8 mouse cellular contexts compared by ENCODE assay signal in genomic region chr9:31212500-31213008, GRCm38 (mm10). TPM values are rescaled to one million over a fixed set of nuclear protein-coding genes. Genes with fewer than 3 reads are reported as not detected.
DNase-seq lines count a peak whose midpoint lies in the region; ATAC-seq and TF ChIP-seq lines count a peak whose summit lies in the region.

No protein-coding gene starts in this region.

- no peaks in the 10 kb centered on the region for H3K27me3 ChIP-seq in forebrain, postnatal 0 days (ENCODE audit: insufficient read depth, low read length)
- no peaks in the 10 kb centered on the region for H3K27me3 ChIP-seq in limb, embryonic 12.5 days

- H3K4me1 ChIP-seq in forebrain, postnatal 0 days (ENCODE audit: insufficient read depth), result peaks cover 13% of the 10 kb centered on the region
- H3K4me1 ChIP-seq in limb, embryonic 12.5 days (replicated peaks), result peaks cover 15% of the 10 kb centered on the region
- peaks cover 7% of the 10 kb centered on the region for H3K4me1 ChIP-seq in olfactory bulb, adult 2 months (ENCODE audit: control insufficient read depth, insufficient read depth, low read length)

- no peak for DNase-seq in frontal cortex, postnatal 25 days (ENCODE audit: low spot score in 2 of 2)
- peak; percentile 39 for DNase-seq in retina, postnatal 1 day
- DNase-seq in retina, embryonic 14.5 days (ENCODE audit: low spot score), result no peak
- DNase-seq in forebrain, postnatal 0 days, result peak; percentile 54
- no peak for DNase-seq in adrenal gland, postnatal 36 days

- peak overlapping the region; percentile 94 for H3K4me3 ChIP-seq in forebrain, postnatal 0 days (ENCODE audit: low read depth, low read length)
- H3K4me3 ChIP-seq in limb, embryonic 12.5 days (replicated peaks), result peak overlapping the region; percentile 98
- H3K4me3 ChIP-seq in olfactory bulb, adult 2 months (ENCODE audit: insufficient read depth, low read depth, low read length), result peak overlapping the region; percentile 88

- TF ChIP-seq POLR2A in olfactory bulb, adult 2 months (IDR thresholded peaks at IDR 0.05; ENCODE audit: insufficient read depth, low read depth, low read length), result no peak

- peak overlapping the region; percentile 85 for H3K27ac ChIP-seq in forebrain, postnatal 0 days (ENCODE audit: low read depth, low read length)
- peak overlapping the region; percentile 92 for H3K27ac ChIP-seq in limb, embryonic 12.5 days
- peak overlapping the region; percentile 87 for H3K27ac ChIP-seq in olfactory bulb, adult 2 months (ENCODE audit: insufficient read depth, low read depth, low read length)

- no peaks in the 10 kb centered on the region for H3K36me3 ChIP-seq in forebrain, postnatal 0 days (ENCODE audit: insufficient read depth)
- no peaks in the 10 kb centered on the region for H3K36me3 ChIP-seq in limb, embryonic 12.5 days

- WGBS in forebrain, postnatal 0 days, result 21% methylated on average over 12 of the region's 12 CpGs
- WGBS in limb, embryonic 12.5 days, result 17% methylated on average over 12 of the region's 12 CpGs
- 21% methylated on average over 12 of the region's 12 CpGs for whole genome bisulfite sequencing in olfactory bulb, adult 2 months

- H3K9ac ChIP-seq in forebrain, postnatal 0 days, result peak overlapping the region; percentile 96
- peak overlapping the region; percentile 71 for H3K9ac ChIP-seq in limb, embryonic 12.5 days (replicated peaks)

- peak overlapping the region; percentile 86 for H3K4me2 ChIP-seq in forebrain, postnatal 0 days (ENCODE audit: low read depth)
- H3K4me2 ChIP-seq in limb, embryonic 12.5 days, result peak overlapping the region; percentile 70

- peak; percentile 1; the same call in 1 of the 2 replicates for ATAC-seq in frontal cortex, adult (ENCODE audit: low TSS enrichment)
- ATAC-seq in forebrain, postnatal 0 days, result no peak
- ATAC-seq in limb, embryonic 12.5 days (ENCODE audit: insufficient number of reproducible peaks, insufficient read depth, low FRiP score, low TSS enrichment, low read depth), result no peak

- no peaks in the 10 kb centered on the region for H3K9me3 ChIP-seq in forebrain, postnatal 0 days (ENCODE audit: low read length)
- H3K9me3 ChIP-seq in limb, embryonic 12.5 days, result no peaks in the 10 kb centered on the region

- no peak for TF ChIP-seq CTCF in forebrain, postnatal 0 days (IDR thresholded peaks at IDR 0.05; ENCODE audit: low read depth)
- no peak for TF ChIP-seq CTCF in olfactory bulb, adult 2 months (IDR thresholded peaks at IDR 0.05; ENCODE audit: insufficient read depth, low read depth, low read length)

RNA-seq across cellular contexts. Expression of gene Aplp2, which starts 0.9 kb away (rescaled TPM):
- total RNA-seq in forebrain, postnatal 0 days (2014; rRNA removed), result 240 and 341 TPM in 2 replicates
- polyA plus RNA-seq in forebrain, postnatal 0 days (2015; fragmentation: Nextera tagmentation; extraction: Ambion mirVana), result 251 and 328 TPM in 2 replicates
- 164 and 172 TPM in 2 replicates for polyA plus RNA-seq in limb, embryonic 12.5 days (2016; fragmentation: Nextera tagmentation; extraction: Ambion mirVana)
- 531 TPM in 1 of 2 replicates, not detected in the other for polyA plus RNA-seq in olfactory bulb, adult 2 months (2012; ENCODE audit: insufficient read depth, insufficient read length, low replicate concordance, missing spikeins)
- total RNA-seq in adrenal gland, postnatal 36 days (2021), result 100 to 1,000 TPM; 600 to 666 TPM

Comparison
In these comparisons a context has a peak if more than half of its experiments do, and no peak if none do; other contexts are left out.
1. DNase-seq: peak in retina, postnatal 1 day (single experiment) and forebrain, postnatal 0 days (single experiment); none in frontal cortex, postnatal 25 days (0 of 2), retina, embryonic 14.5 days (single experiment) and adrenal gland, postnatal 36 days (0 of 2).
2. Peak in every context shown above with its lines, with median percentiles within 50 percentile points of each other: H3K27ac ChIP-seq and H3K4me3 ChIP-seq.